Mouse (Mus musculus) embryonic facial prominence, embryonic 12.5 days (tissue): ENCODE measurements at regions not wholly inside any gene's neighbourhood (a gene's known extent, or its start where the extent isn't known, plus 50 kb on each side); places are given as distances from the start of the nearest gene placed in this dataset.

Experiments
- ATAC-seq: fragments of 200-750 bp; cut with Nextera tagmentation; 2 replicates; pipeline ENCODE4 v1.8.0; 2017; ENCODE audit not compliant: insufficient number of reproducible peaks, insufficient read depth, low FRiP score, low TSS enrichment
- H3K27ac ChIP-seq: fragments of 300-500 bp; sonication (generic); 2 replicates; pipeline ENCODE4 v1.5.1; 2016; ENCODE audit warnings: mild to moderate bottlenecking
- H3K27me3 ChIP-seq: fragments of 300-500 bp; sonication (generic); 2 replicates; pipeline ENCODE4 v1.6.1; 2016; ENCODE audit warnings: mild to moderate bottlenecking, moderate library complexity
- H3K36me3 ChIP-seq: fragments of 300-500 bp; sonication (generic); 2 replicates; pipeline ENCODE4 v1.6.1; 2016; ENCODE audit warnings: mild to moderate bottlenecking
- H3K4me1 ChIP-seq: fragments of 300-500 bp; sonication (generic); 2 replicates; pipeline ENCODE4 v1.6.1; 2016
- H3K4me2 ChIP-seq: fragments of 300-500 bp; sonication (generic); replicated peaks from 2 replicates; pipeline ENCODE4 v1.6.1; 2016; ENCODE audit warnings: mild to moderate bottlenecking, moderate library complexity
- H3K4me3 ChIP-seq: fragments of 300-500 bp; sonication (generic); 2 replicates; pipeline ENCODE4 v1.5.1; 2016; ENCODE audit warnings: mild to moderate bottlenecking
- H3K9ac ChIP-seq: fragments of 300-500 bp; sonication (generic); 2 replicates; pipeline ENCODE4 v1.6.1; 2016; ENCODE audit warnings: mild to moderate bottlenecking, moderate library complexity
- H3K9me3 ChIP-seq: fragments of 300-500 bp; sonication (generic); 2 replicates; pipeline ENCODE4 v1.6.1; 2016; ENCODE audit warnings: mild to moderate bottlenecking, moderate library complexity
- WGBS: fragments of 180-500 bp; shearing (Covaris S2); methylation state at CpG from one replicate; pipeline ENCODE4 v1.1.7; 2016; 5-methylcytosine and 5-hydroxymethylcytosine counted together

GRCm38 (mm10) chr2:124959431-124959830 lies 108.5 kb upstream of the Slc24a5 start:
- Histone ChIP-seq H3K27ac (no peak overlapping the region), H3K4me2 (no peak overlapping the region), H3K9ac (no peak overlapping the region), H3K4me3 (no peak overlapping the region), H3K36me3 (no peaks in the 10 kb centered on the region), H3K27me3 (no peaks in the 10 kb centered on the region), H3K9me3 (no peaks in the 10 kb centered on the region), H3K4me1 (no peaks in the 10 kb centered on the region)
- no peak for ATAC-seq
- WGBS = 75% methylated on average over 5 of the region's 5 CpGs

GRCm38 (mm10) chr2:124971826-124972749 lies 95.8 kb upstream of the Slc24a5 start:
- Histone ChIP-seq H3K9ac (no peak overlapping the region), H3K4me3 (no peak overlapping the region), H3K36me3 (no peaks in the 10 kb centered on the region), H3K27me3 (no peaks in the 10 kb centered on the region), H3K27ac (no peak overlapping the region), H3K4me1 (peaks cover 6% of the 10 kb centered on the region), H3K4me2 (no peak overlapping the region), H3K9me3 (no peaks in the 10 kb centered on the region)
- ATAC-seq = no peak
- 37% methylated on average over 17 of the region's 17 CpGs for WGBS

- H3K4me3 ChIP-seq = no peak overlapping the region
- no peak overlapping the region for H3K27ac ChIP-seq
- no peak overlapping the region for H3K4me2 ChIP-seq
- no peaks in the 10 kb centered on the region for H3K9me3 ChIP-seq
- no peaks in the 10 kb centered on the region for H3K27me3 ChIP-seq
- 77% methylated on average over 3 of the region's 3 CpGs for WGBS
- ATAC-seq = no peak
- H3K36me3 ChIP-seq = no peaks in the 10 kb centered on the region
- H3K9ac ChIP-seq = no peak overlapping the region
- peaks cover 6% of the 10 kb centered on the region for H3K4me1 ChIP-seq
Observed at GRCm38 (mm10) chr2:124975106-124975505, 92.8 kb upstream of the Slc24a5 start.

- no peak overlapping the region for H3K4me3 ChIP-seq
- H3K9ac ChIP-seq = no peak overlapping the region
- no peaks in the 10 kb centered on the region for H3K36me3 ChIP-seq
- ATAC-seq = no peak
- WGBS = 94% methylated on average over 2 of the region's 2 CpGs
- no peak overlapping the region for H3K27ac ChIP-seq
- no peaks in the 10 kb centered on the region for H3K4me1 ChIP-seq
- no peaks in the 10 kb centered on the region for H3K9me3 ChIP-seq
- H3K4me2 ChIP-seq = no peak overlapping the region
- no peaks in the 10 kb centered on the region for H3K27me3 ChIP-seq
Observed at GRCm38 (mm10) chr2:124990976-124991375, 76.9 kb upstream of the Slc24a5 start.

- Histone ChIP-seq H3K27me3 (no peaks in the 10 kb centered on the region), H3K36me3 (no peaks in the 10 kb centered on the region), H3K4me3 (no peak overlapping the region), H3K4me2 (no peak overlapping the region), H3K9me3 (no peaks in the 10 kb centered on the region), H3K27ac (no peak overlapping the region), H3K9ac (no peak overlapping the region), H3K4me1 (no peaks in the 10 kb centered on the region)
- 96% methylated on average over 1 of the region's 1 CpGs for WGBS
- no peak for ATAC-seq
Observed at GRCm38 (mm10) chr2:125015007-125015406, 52.9 kb upstream of the Slc24a5 start.

GRCm38 (mm10) chr2:125016946-125017345 lies 51.0 kb upstream of the Slc24a5 start:
- no peak for ATAC-seq
- Histone ChIP-seq H3K4me2 (no peak overlapping the region), H3K36me3 (no peaks in the 10 kb centered on the region), H3K9ac (no peak overlapping the region), H3K27me3 (no peaks in the 10 kb centered on the region), H3K9me3 (no peaks in the 10 kb centered on the region), H3K4me1 (no peaks in the 10 kb centered on the region), H3K4me3 (no peak overlapping the region), H3K27ac (no peak overlapping the region)
- 87% methylated on average over 1 of the region's 1 CpGs for WGBS
